In the genomic region with DNA sequence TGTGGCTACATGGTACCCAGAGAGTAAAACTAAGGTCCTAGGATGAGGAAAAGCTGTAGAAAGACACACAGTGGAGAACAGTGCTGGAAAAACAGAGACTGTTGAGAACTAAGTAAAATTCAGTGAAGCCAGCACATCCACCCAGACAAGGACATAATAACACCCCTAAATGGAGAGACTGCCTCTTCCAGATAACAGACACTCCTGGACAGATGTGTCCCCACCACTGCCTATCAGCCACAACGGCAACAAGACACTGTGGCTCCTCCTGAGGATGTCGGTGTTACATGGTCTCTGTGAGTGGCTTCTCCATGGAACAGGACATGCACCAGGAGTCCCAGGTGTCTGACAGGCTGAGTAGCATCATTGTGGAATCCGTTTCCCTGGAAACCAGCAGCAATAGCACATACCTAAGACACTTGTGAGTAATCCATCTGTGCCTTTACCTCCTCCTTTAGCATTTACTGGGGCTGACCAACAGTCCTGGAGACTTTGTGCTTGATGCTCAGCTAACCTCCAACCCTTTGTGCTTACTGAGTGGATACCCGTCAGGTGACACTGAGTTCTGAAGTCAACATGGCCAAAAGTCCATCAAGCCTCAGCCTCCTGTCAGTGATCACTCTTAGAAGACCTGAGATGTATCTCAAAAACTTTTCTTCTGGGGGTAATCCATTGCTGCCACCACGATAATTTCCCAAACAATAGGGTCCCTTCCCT, we compare ENCODE assay signal across 15 mouse cellular contexts.
DNase-seq lines count a peak whose midpoint lies in the region; ATAC-seq and TF ChIP-seq lines count a peak whose summit lies in the region.
"Had no signal": no experiment of that assay in that cellular context is flagged by ENCODE, and none has a peak within 500 bp of the region (broad histone marks: within the 10 kb centered on the region; RNA-seq: fewer than 3 reads in every experiment).

No protein-coding gene starts in this region.

- no peak for TF ChIP-seq CTCF in cerebellum, adult 2 months (IDR thresholded peaks at IDR 0.05; ENCODE audit: borderline replicate concordance, insufficient read depth, low read depth, low read length)

- 83% methylated on average over 5 of the region's 5 CpGs for WGBS in kidney, embryonic 15.5 days
- 43% methylated on average over 5 of the region's 5 CpGs for WGBS in liver, embryonic 12.5 days (ENCODE audit: insufficient replicate concordance)
- WGBS in cerebellum, adult 2 months: 92% methylated on average over 5 of the region's 5 CpGs

- no peaks in the 10 kb centered on the region for H3K9me3 ChIP-seq in kidney, embryonic 15.5 days (replicated peaks)
- H3K9me3 ChIP-seq in liver, embryonic 12.5 days (replicated peaks): no peaks in the 10 kb centered on the region
- H3K9me3 ChIP-seq: forebrain, embryonic 15.5 days; limb, embryonic 15.5 days had no signal

- H3K27me3 ChIP-seq in kidney, embryonic 15.5 days: no peaks in the 10 kb centered on the region
- no peaks in the 10 kb centered on the region for H3K27me3 ChIP-seq in liver, embryonic 12.5 days (replicated peaks)
- H3K27me3 ChIP-seq in cerebellum, adult 2 months (ENCODE audit: control insufficient read depth, insufficient read depth, low read length): no peaks in the 10 kb centered on the region
- H3K27me3 ChIP-seq: forebrain, embryonic 15.5 days; limb, embryonic 15.5 days had no signal

- no peak overlapping the region for H3K4me2 ChIP-seq in kidney, embryonic 15.5 days
- H3K4me2 ChIP-seq in liver, embryonic 12.5 days: peak overlapping the region; percentile 58
- H3K4me2 ChIP-seq: forebrain, embryonic 15.5 days; limb, embryonic 15.5 days had no signal

- ATAC-seq in kidney, embryonic 15.5 days (replicated peaks; ENCODE audit: low FRiP score): no peak
- peak; percentile 93 for ATAC-seq in liver, embryonic 12.5 days
- ATAC-seq: CD4-positive, CD25-positive, alpha-beta regulatory T cell, adult 4 months; forebrain, embryonic 15.5 days had no signal

- peaks cover 12% of the 10 kb centered on the region for H3K4me1 ChIP-seq in kidney, embryonic 15.5 days
- H3K4me1 ChIP-seq in liver, embryonic 12.5 days: peaks cover 97% of the 10 kb centered on the region
- peaks cover 8% of the 10 kb centered on the region; the same call in 1 of the 2 replicates for H3K4me1 ChIP-seq in cerebellum, adult 2 months (ENCODE audit: control insufficient read depth, insufficient read depth, low read length)

- H3K4me3 ChIP-seq in kidney, embryonic 15.5 days (replicated peaks): no peak overlapping the region
- H3K4me3 ChIP-seq in liver, embryonic 12.5 days: peak overlapping the region; percentile 19
- no peak overlapping the region for H3K4me3 ChIP-seq in cerebellum, adult 2 months (replicated peaks; ENCODE audit: insufficient read depth, low read depth, low read length)
- H3K4me3 ChIP-seq: forebrain, embryonic 15.5 days; limb, embryonic 15.5 days had no signal

- TF ChIP-seq POLR2A in cerebellum, adult 2 months (IDR thresholded peaks at IDR 0.05; ENCODE audit: borderline replicate concordance, insufficient read depth, low read length): no peak

- DNase-seq in kidney, adult 11 months: peak; percentile 56
- DNase-seq in spleen, postnatal 10 days (ENCODE audit: low spot score in 2 of 2): peak; percentile 40 to 41
- DNase-seq in spleen, postnatal 14 days (ENCODE audit: low spot score in 2 of 2): no peak
- DNase-seq in cerebellum, adult 2 months: no peak
- no peak for DNase-seq in left cerebral cortex, postnatal 4 days
- no peak for DNase-seq in gastrocnemius, postnatal 14 days
- DNase-seq: adrenal gland, adult 8-10 months; cerebellum, adult 18-20 months; heart, postnatal 4 days; thymus, postnatal 14 days had no signal

- intact Hi-C loops in left cerebral cortex, postnatal 4 days (cut with DNase I): no loop called here
- intact Hi-C loops in gastrocnemius, postnatal 14 days (cut with DNase I; ENCODE audit: low total_unique reads): no loop called here

- H3K9ac ChIP-seq in kidney, embryonic 15.5 days: no peak overlapping the region
- H3K9ac ChIP-seq in liver, embryonic 12.5 days: peak overlapping the region; percentile 55
- H3K9ac ChIP-seq: forebrain, embryonic 15.5 days; limb, embryonic 15.5 days had no signal

- no peak overlapping the region for H3K27ac ChIP-seq in kidney, embryonic 15.5 days
- peak overlapping the region; percentile 85 for H3K27ac ChIP-seq in liver, embryonic 12.5 days
- H3K27ac ChIP-seq in cerebellum, adult 2 months (ENCODE audit: insufficient read depth, low read length): no peak overlapping the region
- H3K27ac ChIP-seq: forebrain, embryonic 15.5 days; limb, embryonic 15.5 days had no signal

- H3K36me3 ChIP-seq in kidney, embryonic 15.5 days: no peaks in the 10 kb centered on the region
- H3K36me3 ChIP-seq in liver, embryonic 12.5 days: peaks cover 69% of the 10 kb centered on the region
- H3K36me3 ChIP-seq: forebrain, embryonic 15.5 days; limb, embryonic 15.5 days had no signal

Comparison
In these comparisons a context has a peak if more than half of its experiments do, and no peak if none do; other contexts are left out.
1. DNase-seq: peak in kidney, adult 11 months (single experiment) and spleen, postnatal 10 days (2 of 2); none in spleen, postnatal 14 days (0 of 2), cerebellum, adult 2 months (0 of 2), left cerebral cortex, postnatal 4 days (single experiment) and gastrocnemius, postnatal 14 days (single experiment).